Mouse (Mus musculus): Measurements from ENCODE around the gene Rgs7bp. TPM values are rescaled to one million over a fixed set of nuclear protein-coding genes. Genes with fewer than 3 reads are reported as not detected.

Gene Rgs7bp
- total RNA-seq (2022), result 100 to 1,000 TPM; 143 to 176 (median 159) TPM

GRCm38 (mm10) chr13:105054181-105054940 is at the start of gene Rgs7bp:
Rgs7bp (minus strand) TSS chr13:105054930.
- peak; percentile 69 to 86 for DNase-seq (ENCODE audit: low spot score in 2 of 2)

DNA sequence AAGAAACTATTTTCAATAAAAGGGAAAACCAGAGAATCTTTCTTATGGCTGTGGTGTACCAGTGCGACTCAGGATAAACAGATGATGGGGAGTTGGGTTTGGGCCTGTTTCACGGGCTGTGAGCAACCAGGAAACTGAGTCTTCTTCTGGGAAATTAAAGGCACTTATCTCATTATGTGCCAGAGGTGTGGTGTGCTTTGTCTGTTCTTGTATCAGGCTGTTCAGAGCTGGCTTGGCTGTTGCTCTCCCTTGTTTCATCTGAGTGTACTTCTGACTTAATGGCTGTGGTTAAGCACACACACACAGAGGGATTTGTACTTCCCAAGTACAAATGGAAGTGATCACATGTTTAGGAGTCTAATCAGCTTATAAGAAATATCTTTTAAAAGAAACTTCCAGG is 49.7 kb upstream of the Rgs7bp start:
- DNase-seq (ENCODE audit: low spot score in 2 of 2), result no peak

- DNase-seq (ENCODE audit: low spot score in 2 of 2), result no peak
These were observed 46.0 kb upstream of the Rgs7bp start for GRCm38 (mm10) chr13:105100705-105101104.

DNA sequence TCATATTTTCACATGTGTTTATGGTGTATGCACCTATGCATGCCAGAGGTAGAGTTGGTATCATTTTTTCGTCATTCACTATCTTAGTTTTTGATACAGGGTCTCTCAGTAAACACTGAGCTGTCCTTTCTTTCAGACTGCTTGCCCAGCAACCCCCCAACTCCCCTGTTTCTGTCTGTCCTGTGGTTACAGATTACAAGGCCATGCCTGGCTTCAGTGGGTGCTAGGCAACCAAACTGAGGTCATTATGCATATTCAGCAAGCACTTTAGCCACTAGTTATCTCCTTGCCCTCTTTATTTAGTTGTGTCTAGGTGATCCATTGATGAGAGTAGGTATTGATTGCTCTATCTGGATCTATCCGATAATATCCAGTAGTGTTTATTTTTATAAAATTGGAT is 41.6 kb upstream of the Rgs7bp start:
- DNase-seq (ENCODE audit: low spot score in 2 of 2), result no peak

DNA sequence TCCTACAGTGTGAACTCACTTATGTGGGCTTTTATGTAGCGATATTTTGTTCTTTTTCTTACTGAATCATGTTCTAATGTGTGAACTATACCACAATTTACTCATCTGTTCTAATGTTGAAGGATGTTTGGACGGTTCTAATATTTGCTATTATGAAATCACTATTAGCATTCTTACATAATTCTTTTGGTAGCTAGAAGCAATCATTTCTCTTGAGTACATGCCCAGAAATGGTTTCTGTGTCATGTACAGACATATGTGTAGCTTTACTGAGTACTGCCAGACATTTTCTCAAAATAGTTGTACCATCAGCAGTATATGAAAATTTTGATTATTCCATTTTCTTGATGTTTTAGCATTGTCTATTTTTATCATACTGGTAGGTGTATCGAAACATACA is 34.5 kb upstream of the Rgs7bp start:
- no peak for DNase-seq (ENCODE audit: low spot score in 2 of 2)

- DNase-seq (ENCODE audit: low spot score in 2 of 2), result no peak
These were observed 27.1 kb upstream of the Rgs7bp start, which contains the start of gene 4933425L06Rik for GRCm38 (mm10) chr13:105081862-105082261. 4933425L06Rik (plus strand) TSS chr13:105082122.

DNA sequence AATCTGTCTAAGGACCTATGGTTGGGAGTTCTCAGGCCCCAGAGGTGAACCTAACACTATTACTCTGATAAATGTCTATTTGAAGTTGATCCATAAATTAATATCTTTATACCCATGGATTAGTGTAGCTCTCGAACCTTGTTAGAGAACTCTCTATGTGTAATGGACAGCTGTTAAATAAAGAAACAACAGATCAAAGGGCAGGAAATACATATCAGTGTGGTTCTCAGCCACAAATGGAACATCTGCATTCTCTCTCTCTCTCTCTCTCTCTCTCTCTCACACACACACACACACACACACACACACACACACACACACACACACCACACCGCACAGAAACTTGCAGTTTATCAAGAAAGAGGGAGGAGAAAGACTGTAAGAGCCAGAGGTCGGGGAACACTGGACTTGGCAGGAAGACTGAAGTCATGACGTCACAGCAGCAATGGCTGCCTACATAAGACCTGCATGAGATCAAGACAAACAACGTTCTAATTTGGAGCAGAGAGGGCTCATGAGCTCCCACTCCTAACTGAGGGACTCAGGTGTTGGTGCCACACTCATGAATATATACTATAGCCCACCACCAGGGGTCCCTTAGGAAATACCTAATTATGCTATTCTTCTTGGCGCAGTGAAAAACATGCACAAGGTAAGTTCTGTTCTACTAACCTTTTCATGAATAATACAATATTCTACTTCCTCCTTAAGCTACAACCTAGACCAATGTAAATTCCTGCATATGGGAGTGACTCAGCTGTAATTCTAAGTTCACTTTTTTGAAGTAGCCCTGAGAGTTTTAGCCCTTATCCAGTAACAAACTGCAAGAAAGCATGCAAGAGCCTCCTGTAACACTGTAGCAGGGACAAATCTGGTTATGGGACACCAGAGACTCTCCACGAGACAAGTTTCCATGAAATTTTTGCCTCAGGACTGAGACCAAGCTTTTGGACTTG is 12.4 kb upstream of the Rgs7bp start:
- no peak for DNase-seq (ENCODE audit: low spot score in 2 of 2)

- DNase-seq (ENCODE audit: low spot score in 2 of 2), result no peak
These were observed 11.4 kb upstream of the Rgs7bp start for GRCm38 (mm10) chr13:105066119-105066518.

DNA sequence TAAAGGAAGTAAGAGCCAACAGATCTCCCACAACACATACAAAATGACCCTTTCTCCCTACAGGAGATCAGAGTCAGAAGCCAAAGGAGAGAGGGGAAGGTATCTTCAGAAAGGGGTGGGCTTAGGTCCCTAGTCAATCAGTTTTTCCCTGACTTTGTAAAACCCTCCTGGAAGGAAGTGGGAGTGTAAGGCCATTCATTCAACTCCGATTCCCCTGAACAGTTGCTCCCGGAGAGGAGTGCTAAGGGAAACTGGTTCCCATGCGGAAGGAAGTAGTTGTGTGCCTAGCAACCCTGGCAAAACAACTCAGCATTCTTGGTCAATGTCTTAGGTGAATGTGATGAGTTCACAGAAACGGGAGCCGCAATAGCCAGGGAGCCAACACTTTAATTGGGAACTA is 644 bp upstream of the Rgs7bp start:
- no peak for DNase-seq (ENCODE audit: low spot score in 2 of 2)

GRCm38 (mm10) chr13:105054941-105055309 is 195 bp upstream of the Rgs7bp start:
- DNase-seq (ENCODE audit: low spot score in 2 of 2), result no peak

DNA sequence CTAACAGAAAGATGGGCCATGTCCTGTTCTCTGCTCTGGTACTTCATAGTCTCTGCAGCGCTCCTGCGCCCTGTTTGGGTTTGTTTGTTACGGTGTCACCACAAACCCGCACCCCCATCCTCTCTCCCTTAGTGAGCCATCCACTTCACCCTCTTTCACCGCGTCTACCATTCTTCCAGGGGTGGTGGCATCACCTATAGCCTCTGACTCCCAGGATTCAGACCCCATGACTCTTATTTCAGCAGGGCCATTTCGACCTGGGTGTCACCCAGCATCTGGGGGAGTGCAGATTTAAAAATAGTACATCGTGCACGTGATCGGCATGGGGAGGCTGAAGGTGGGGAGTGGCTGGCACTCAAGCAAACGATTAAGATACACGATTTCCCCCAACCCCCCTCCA is 1.1 kb downstream of the Rgs7bp start:
- peak; percentile 42 to 46 for DNase-seq (ENCODE audit: low spot score in 2 of 2)

- no peak for DNase-seq (ENCODE audit: low spot score in 2 of 2)
These were observed 3.3 kb downstream of the Rgs7bp start for GRCm38 (mm10) chr13:105051432-105051831.

DNA sequence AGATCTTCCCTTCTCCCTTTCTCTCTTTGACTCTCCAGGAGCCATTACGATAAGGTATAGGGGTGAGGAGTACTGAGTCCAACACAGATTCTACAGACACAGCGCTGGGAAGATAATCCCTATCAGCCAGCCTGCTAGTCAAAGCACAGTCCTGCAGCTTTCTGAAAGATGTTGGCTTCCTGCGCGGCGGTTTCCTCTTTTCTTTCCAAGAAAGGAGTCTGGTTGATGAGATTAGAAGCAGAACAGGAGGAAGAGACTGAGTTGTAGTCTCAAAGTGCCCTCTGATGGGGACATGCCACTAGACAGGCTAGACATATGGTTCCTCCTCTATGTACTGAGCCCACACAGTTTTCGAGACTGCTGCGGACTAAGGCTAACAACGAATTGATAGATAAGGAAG is 6.1 kb downstream of the Rgs7bp start:
- DNase-seq (ENCODE audit: low spot score in 2 of 2), result no peak

DNA sequence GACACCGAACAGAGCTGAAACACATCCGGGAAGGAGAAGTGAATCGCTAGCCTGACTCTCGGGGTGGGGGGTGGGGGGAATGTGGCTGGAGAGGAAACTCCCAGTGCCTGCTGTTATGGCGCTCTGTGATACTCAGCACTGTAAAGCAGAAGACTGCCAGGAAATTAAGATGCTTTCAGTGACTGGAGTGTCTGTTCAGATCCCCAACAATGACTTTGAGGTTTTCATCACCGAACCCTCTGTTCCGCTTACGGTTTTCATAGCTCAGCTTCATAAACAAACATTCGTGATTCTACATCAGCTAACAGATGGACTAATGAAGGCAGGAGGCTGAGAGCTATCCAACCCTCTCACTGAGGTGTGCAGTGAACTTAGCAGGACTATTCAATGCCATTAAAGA is 7.4 kb downstream of the Rgs7bp start:
- DNase-seq (ENCODE audit: low spot score in 2 of 2), result no peak

- no peak for DNase-seq (ENCODE audit: low spot score in 2 of 2)
These were observed 10.8 kb downstream of the Rgs7bp start for GRCm38 (mm10) chr13:105043882-105044281.

GRCm38 (mm10) chr13:105038334-105038733 is 16.4 kb downstream of the Rgs7bp start:
- DNase-seq (ENCODE audit: low spot score in 2 of 2), result no peak

DNA sequence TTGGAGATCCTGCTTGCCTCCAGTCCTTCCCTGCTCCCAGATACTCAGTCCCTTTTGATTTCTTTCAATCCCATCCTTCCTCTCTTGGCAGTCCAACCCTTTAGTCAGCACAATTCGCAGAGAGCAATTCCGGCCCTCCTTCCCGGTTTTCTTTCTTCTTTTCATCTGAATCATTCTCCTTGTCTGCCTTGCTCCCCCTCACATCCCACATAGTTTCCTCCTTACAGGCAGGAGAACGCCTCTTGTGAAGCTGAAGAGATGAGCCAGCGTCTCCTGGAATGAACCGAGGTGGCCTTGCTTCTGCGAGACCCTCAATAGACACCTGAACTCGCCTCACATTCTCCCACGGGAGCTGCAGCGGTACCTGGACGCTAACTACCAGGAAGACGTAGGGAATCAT is 16.9 kb downstream of the Rgs7bp start:
- peak; percentile 30 to 59 for DNase-seq (ENCODE audit: low spot score in 2 of 2)

DNA sequence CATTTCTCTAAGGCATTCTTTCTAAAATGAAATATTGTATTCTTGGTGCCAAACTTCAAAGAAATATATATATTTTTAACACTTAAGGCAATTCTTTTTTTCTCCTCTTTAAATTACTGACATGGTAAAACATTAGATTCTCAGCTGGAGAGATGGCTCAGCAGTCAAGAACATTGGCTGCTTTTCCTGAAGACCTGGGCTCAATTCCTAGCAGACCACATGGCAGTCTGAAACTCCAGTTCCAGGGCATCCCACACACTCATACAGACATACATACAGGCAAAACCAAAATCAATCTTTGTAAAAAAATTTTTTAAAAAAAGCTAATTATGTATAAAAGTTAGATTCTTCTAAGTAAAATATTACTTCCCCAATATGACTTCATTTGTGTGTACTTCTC is 22.8 kb downstream of the Rgs7bp start:
- no peak for DNase-seq (ENCODE audit: low spot score in 2 of 2)

DNA sequence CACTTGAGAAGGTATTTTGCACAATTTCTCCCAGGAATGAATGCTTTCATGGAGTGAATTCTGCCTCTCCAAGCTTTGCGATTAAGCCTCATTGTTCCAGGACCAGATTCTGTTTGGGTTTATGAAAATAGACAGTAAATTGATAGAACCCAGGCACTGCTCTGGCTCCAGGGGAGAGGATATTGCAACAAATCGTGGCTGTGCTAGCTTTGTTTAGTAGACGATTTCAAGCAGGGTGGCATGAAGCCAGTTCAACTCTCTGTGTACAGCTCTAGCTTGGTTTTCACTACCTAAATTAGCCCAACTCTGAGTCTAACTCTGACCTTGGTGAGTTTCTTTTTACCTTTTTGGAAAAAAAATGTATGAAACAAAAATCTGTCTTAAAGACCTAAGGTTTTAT is 26.5 kb downstream of the Rgs7bp start:
- DNase-seq (ENCODE audit: low spot score in 2 of 2), result no peak

GRCm38 (mm10) chr13:105016577-105016976 is 38.2 kb downstream of the Rgs7bp start:
- no peak for DNase-seq (ENCODE audit: low spot score in 2 of 2)

DNA sequence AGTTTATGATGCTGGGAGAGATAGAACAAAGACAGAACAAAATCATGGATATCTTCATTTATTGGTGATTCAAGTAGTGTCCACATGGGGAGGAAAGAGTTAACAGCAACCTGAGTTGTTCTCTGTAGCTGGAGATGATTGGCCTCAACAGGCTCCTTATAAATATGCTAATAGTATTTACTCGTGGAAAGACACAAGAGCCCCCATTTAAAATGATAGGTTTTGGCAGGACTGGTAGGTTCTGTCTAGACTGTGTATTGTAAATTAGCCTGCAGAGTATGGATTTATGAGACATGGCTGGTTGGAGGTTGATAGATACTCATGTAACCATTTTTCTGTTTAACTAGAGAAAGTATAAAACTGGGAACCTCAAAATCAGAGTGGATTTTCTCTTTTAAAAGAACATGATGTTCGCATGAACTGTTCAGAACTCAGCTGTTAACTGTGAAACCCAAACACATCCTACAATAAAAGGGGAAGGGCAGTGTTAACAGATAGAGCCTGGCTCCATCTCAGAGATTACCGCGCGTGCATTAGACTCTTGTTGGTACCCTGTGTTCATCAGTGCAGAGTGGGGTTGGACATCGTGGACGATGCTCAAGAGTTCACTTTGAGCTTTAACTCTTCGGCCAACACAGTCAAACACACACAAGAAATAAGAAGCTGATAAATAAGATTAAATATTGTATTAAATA is 38.9 kb downstream of the Rgs7bp start:
- no peak for DNase-seq (ENCODE audit: low spot score in 2 of 2)

- no peak for DNase-seq (ENCODE audit: low spot score in 2 of 2)
These were observed 43.4 kb downstream of the Rgs7bp start for GRCm38 (mm10) chr13:105011300-105011699.
